Mouse (Mus musculus): ENCODE data around the gene 2810004N23Rik.
A peak's percentile ranks its signal among the peaks of the same experiment; 100 is the strongest.

GRCm38 (mm10) chr8:124897386-124898250, 34.7 kb upstream of the 2810004N23Rik start, which contains the start of the genes Exoc8 and Sprtn:
- TF ChIP-seq POLR2AphosphoS2 (IDR thresholded peaks at IDR 0.05; ENCODE audit: low read length) = peak; percentile 81; the same call in 1 of the 2 replicates
- TF ChIP-seq EP300 (IDR thresholded peaks at IDR 0.05; ENCODE audit: low read depth in 1 of 2, low read length in 2 of 2) = no peak
- no peak for TF ChIP-seq GATA1 (IDR thresholded peaks at IDR 0.05; ENCODE audit: low read depth, low read length)
- TF ChIP-seq ZC3H11A (IDR thresholded peaks at IDR 0.05; ENCODE audit: low read depth, low read length) = no peak

Measured in MEL (cell line).